Mouse (Mus musculus) G1E (cell line): ENCODE results near the gene Fam135a. TPM values are rescaled to one million over a fixed set of nuclear protein-coding genes. Genes with fewer than 3 reads are reported as not detected.

Experiments
- ATAC-seq: 2 replicates; pipeline ENCODE4 v1.8.0; 2016; ENCODE audit warnings: mild to moderate bottlenecking; ENCODE audit not compliant: insufficient number of reproducible peaks, poor library complexity, low FRiP score, severe bottlenecking; ENCODE audit errors: extremely low read depth
- DNase-seq: peaks from one replicate; pipeline ENCODE4 v3.0.0; 2012; ENCODE audit warnings: low spot score
- H3K27me3 ChIP-seq: 2 replicates; pipeline ENCODE4 v1.6.1; 2012; ENCODE audit warnings: mild to moderate bottlenecking, low read length, inconsistent platforms; ENCODE audit not compliant: insufficient read depth
- H3K36me3 ChIP-seq: replicated peaks from 2 replicates; pipeline ENCODE3; 2012; ENCODE audit warnings: mild to moderate bottlenecking, inconsistent platforms
- H3K4me1 ChIP-seq: 2 replicates; pipeline ENCODE4 v1.6.1; 2012; ENCODE audit warnings: low read depth, low read length, inconsistent platforms, mixed read lengths; ENCODE audit not compliant: insufficient read depth
- H3K4me3 ChIP-seq: 2 replicates; pipeline ENCODE4 v1.5.1; 2012; ENCODE audit warnings: low read depth, mild to moderate bottlenecking, inconsistent platforms, low read length, moderate library complexity, mixed read lengths
- H3K9me3 ChIP-seq: replicated peaks from 2 replicates; pipeline ENCODE4 v1.6.1; 2012; ENCODE audit warnings: inconsistent platforms
- CTCF ChIP-seq: IDR thresholded peaks from 2 replicates; pipeline ENCODE4 v1.5.1; 2012; ENCODE audit warnings: low read depth, low read length, inconsistent platforms, mixed read lengths
- GATA1 ChIP-seq: IDR thresholded peaks from 2 replicates; pipeline ENCODE4 v1.6.1; 2012; ENCODE audit warnings: borderline replicate concordance, low read length, inconsistent platforms, mixed read lengths
- GATA2 ChIP-seq: IDR thresholded peaks from 2 replicates; pipeline ENCODE4 v1.6.1; 2012; ENCODE audit warnings: low read depth, low read length, inconsistent platforms, borderline replicate concordance
- POLR2AphosphoS5 ChIP-seq: IDR thresholded peaks from 2 replicates; pipeline ENCODE4 v1.6.1; 2012; ENCODE audit warnings: low read depth, low read length, inconsistent platforms; ENCODE audit not compliant: insufficient replicate concordance
- TAL1 ChIP-seq: conservative IDR thresholded peaks from 2 replicates; pipeline ENCODE4 v1.6.1; 2012; ENCODE audit warnings: low read depth, low read length, inconsistent platforms, mixed read lengths
- polyA plus RNA-seq: library from polyadenylated mRNA; stranded (reverse); fragments of >175 nt; gene quantifications from 2 replicates; pipeline ENCODE4 v1.2.3, GENCODE M21; 2012
- total RNA-seq, 2 experiments: library from RNA; stranded (forward) in 1 of 2; stranded (reverse) in 1 of 2; fragments of 200-1000 nt in 1 of 2; fragments of >200 nt in 1 of 2; fragmentation: Nextera tagmentation in 1 of 2; gene quantifications; 2 replicates each; pipeline ENCODE4 v1.2.3; 2014 to 2017

Gene Fam135a
- total RNA-seq (2014; fragmentation: Nextera tagmentation) = not detected in 2 replicates
- 0.06 and 0.16 TPM in 2 replicates for total RNA-seq (2017)
- polyA plus RNA-seq = not detected in 2 replicates

DNA sequence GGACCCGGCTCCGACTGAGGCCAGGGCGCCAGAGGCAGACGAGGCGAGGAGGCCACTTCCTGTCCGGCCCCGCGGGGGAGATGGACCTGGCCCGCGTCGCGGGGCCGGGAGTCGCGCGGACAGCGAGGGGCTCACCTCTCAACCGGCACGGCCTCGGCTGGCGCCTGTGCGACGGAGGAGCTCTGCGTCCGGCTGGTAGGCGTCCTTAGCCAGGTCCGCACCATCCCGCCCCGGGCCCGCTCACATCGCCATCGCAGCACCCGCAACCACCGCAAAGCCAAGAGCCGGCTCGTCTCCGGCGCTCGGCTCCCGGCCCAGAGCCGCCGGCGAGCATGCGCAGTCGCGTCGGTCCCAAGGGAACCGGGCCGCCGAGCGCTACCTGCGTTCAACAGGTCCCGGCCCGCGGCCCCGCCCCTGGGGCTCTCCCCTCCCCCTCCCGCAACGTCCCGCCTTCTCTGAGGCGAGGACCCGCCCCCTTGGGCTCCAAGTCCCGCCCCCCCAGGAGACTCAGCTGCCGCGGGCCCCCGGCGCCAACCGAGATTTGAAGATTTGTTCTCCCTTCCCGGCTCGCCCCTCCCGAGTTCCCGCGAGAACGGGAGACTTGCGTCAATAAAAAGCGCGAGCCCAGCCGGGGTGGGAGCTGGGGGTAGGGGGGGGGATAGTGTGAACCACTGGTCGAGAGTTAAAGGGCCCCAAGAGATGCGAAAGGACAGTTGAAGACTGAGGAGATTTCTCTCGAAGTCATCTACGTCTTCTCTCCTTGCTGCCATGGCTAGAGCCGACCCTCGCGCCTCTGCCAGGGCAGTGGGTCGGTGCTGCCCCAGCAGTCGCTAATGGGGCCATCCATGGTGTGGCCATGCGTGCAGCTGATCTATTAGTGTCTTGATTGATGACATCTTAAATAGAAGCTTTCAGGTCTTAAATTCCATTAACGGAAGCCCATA, at the start of gene Fam135a:
Fam135a (minus strand) TSS at position 416 of the 944 bp plus-strand sequence.
- H3K27me3 ChIP-seq = no peaks in the 10 kb centered on the region; the same call in 1 of the 2 replicates
- H3K9me3 ChIP-seq = peaks cover 10% of the 10 kb centered on the region
- ATAC-seq = no peak
- no peak for DNase-seq
- H3K36me3 ChIP-seq = no peaks in the 10 kb centered on the region
- H3K4me3 ChIP-seq = no peak within 1 kb of the TSS
- no peaks in the 10 kb centered on the region for H3K4me1 ChIP-seq
- TF ChIP-seq GATA2 = no peak
- no peak for TF ChIP-seq TAL1
- TF ChIP-seq POLR2AphosphoS5 = no peak
- TF ChIP-seq GATA1 = no peak
- no peak for TF ChIP-seq CTCF

DNA sequence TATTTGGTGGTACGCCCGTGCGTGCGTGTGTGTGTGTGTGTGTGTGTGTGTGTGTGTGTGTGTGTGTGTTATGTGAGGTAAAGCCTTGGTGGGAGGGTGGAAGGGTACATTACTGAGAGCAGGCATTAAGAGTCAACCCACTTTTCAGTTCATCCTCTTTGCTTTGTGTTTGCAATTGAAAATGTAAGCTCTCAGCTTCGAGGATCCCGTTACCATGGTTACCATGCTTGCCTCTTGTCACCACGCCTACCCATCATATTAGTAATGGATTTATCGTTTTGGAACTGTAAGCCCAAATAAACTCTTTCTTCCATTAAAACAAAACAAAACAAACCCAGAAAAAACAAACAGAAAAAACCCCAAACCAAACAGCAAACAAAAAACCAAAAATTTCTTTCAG, 43.4 kb upstream of the Fam135a start:
- Histone ChIP-seq H3K27me3 (no peaks in the 10 kb centered on the region; the same call in 1 of the 2 replicates), H3K36me3 (no peaks in the 10 kb centered on the region), H3K4me1 (no peaks in the 10 kb centered on the region), H3K4me3 (no peak overlapping the region), H3K9me3 (no peaks in the 10 kb centered on the region)
- no peak for ATAC-seq
- no peak for DNase-seq
- TF ChIP-seq TAL1 = no peak
- TF ChIP-seq POLR2AphosphoS5 = no peak
- no peak for TF ChIP-seq GATA1
- TF ChIP-seq CTCF = no peak
- no peak for TF ChIP-seq GATA2

DNA sequence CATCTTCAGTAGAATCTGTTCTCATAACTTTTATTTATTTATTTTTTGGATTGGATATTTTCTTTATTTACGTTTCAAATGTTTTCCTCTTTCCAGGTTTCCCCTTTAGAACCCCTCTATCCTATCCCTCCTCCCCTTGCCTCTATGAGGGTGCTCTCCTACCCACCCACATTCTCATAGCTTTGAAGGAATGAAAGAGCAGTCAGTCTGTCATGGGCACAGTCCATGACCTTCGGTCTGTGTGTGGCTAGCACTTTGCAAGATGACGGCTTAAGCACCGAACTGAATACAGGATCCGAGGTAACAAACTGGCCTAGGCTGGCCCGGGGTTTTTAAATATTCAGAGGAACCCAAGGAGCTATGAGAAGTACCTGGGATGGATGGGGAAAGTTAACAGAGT, 40.4 kb upstream of the Fam135a start:
- no peaks in the 10 kb centered on the region for H3K36me3 ChIP-seq

DNA sequence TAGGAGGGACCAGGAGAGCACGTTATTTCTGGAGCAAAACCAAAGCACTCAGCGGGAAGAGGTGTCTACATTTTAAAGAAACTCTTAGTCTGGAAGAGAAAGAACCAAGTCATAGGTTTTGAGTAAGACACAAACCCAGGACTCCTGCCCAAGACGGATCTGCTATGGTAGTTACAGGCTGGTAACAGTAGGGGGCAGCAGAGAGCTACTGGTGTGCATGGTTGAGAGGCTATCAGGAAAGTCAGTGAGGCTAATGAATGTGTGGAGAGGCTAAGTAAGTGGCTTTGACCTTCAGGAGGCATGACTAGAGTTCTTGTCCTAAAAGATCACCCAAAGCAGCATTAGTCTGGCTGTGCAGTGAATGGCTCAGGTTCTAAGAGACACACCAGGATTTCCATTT, 37.0 kb upstream of the Fam135a start:
- peaks cover 3% of the 10 kb centered on the region for H3K27me3 ChIP-seq
- DNase-seq (peak; percentile 12), ATAC-seq (peak; percentile 70)
- no peak for TF ChIP-seq POLR2AphosphoS5
- TF ChIP-seq GATA2 = no peak
- TF ChIP-seq CTCF = peak; percentile 99
- no peak for TF ChIP-seq TAL1
- H3K4me1 ChIP-seq = peaks cover 3% of the 10 kb centered on the region; the same call in 1 of the 2 replicates
- H3K4me3 ChIP-seq = no peak overlapping the region
- no peaks in the 10 kb centered on the region for H3K9me3 ChIP-seq
- H3K36me3 ChIP-seq = no peaks in the 10 kb centered on the region

More for the DNA sequence above, 40.4 kb upstream of the Fam135a start:
- no peak overlapping the region for H3K4me3 ChIP-seq
- H3K9me3 ChIP-seq = no peaks in the 10 kb centered on the region
- H3K4me1 ChIP-seq = no peaks in the 10 kb centered on the region
- DNase-seq (no peak), ATAC-seq (no peak)
- no peaks in the 10 kb centered on the region; the same call in 1 of the 2 replicates for H3K27me3 ChIP-seq
- TF ChIP-seq GATA1 (no peak), POLR2AphosphoS5 (no peak), GATA2 (no peak), TAL1 (no peak)

GRCm38 (mm10) chr1:24134792-24135191, 34.7 kb upstream of the Fam135a start:
- H3K4me3 ChIP-seq = no peak overlapping the region
- H3K36me3 ChIP-seq = no peaks in the 10 kb centered on the region
- H3K9me3 ChIP-seq = no peaks in the 10 kb centered on the region
- no peak for ATAC-seq
- peaks cover 3% of the 10 kb centered on the region; the same call in 1 of the 2 replicates for H3K27me3 ChIP-seq
- TF ChIP-seq POLR2AphosphoS5 = no peak
- TF ChIP-seq TAL1 = no peak
- peak; percentile 80 for TF ChIP-seq CTCF
- TF ChIP-seq GATA2 = no peak
- H3K4me1 ChIP-seq = peaks cover 3% of the 10 kb centered on the region; the same call in 1 of the 2 replicates
- peak; percentile 6 for DNase-seq

DNA sequence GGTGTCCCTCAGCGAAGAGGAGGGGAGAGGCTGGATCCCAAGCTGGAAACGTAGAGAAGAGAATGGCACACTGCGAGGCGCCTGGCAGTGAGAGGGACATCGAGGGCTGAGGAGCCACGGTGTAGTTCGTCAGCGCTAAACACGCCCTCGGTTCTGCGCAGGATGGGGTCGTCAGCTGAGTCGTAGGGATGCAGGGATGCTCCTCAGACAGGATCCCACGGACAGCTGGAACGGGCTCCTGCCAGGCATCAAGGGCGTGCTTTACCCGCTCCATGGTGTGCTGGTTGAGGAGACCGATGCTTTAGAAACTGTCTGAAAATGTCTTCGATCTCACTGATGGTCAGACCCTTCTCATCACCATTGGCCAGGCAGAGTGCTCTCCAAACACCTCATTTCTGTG, 33.7 kb upstream of the Fam135a start:
- DNase-seq (no peak), ATAC-seq (no peak)
- Histone ChIP-seq H3K4me1 (peaks cover 3% of the 10 kb centered on the region; the same call in 1 of the 2 replicates), H3K9me3 (no peaks in the 10 kb centered on the region), H3K36me3 (no peaks in the 10 kb centered on the region), H3K4me3 (0 out of 2 replicates have a peak overlapping the region, but pooled peaks have one; percentile 2), H3K27me3 (peaks cover 3% of the 10 kb centered on the region; the same call in 1 of the 2 replicates)
- TF ChIP-seq GATA1 = no peak
- TF ChIP-seq GATA2 = no peak
- TF ChIP-seq POLR2AphosphoS5 = no peak
- TF ChIP-seq TAL1 = no peak
- no peak for TF ChIP-seq CTCF
